Mouse (Mus musculus) liver, adult 2 months (tissue): ENCODE data around the gene Sec11a.

Experiments
- CTCF ChIP-seq: fragments of 200-500 bp; IDR thresholded peaks from 2 replicates; pipeline ENCODE4 v1.5.1; 2011; ENCODE audit warnings: low read depth, low read length, control low read depth
- POLR2A ChIP-seq: fragments of 200-500 bp; IDR thresholded peaks from 2 replicates; pipeline ENCODE4 v1.6.1; 2011; ENCODE audit warnings: low read length, control low read depth; ENCODE audit not compliant: insufficient read depth; ENCODE audit errors: extremely low read depth

GRCm38 (mm10) chr7:80894196-80894595 is 53.4 kb downstream of the Sec11a start:
- TF ChIP-seq POLR2A (no peak), CTCF (no peak)
